Comparison of ENCODE assay signal across 17 mouse cellular contexts in genomic region chr2:32340836-32341633, GRCm38 (mm10). TPM values are rescaled to one million over a fixed set of nuclear protein-coding genes. Genes with fewer than 3 reads are reported as not detected.
DNase-seq lines count a peak whose midpoint lies in the region; ATAC-seq and TF ChIP-seq lines count a peak whose summit lies in the region.
"Had no signal": no experiment of that assay in that cellular context is flagged by ENCODE, and none has a peak within 500 bp of the region (broad histone marks: within the 10 kb centered on the region; RNA-seq: fewer than 3 reads in every experiment).

No protein-coding gene starts in this region.

- no peak for TF ChIP-seq CTCF in gastrocnemius, adult 2 months (IDR thresholded peaks at IDR 0.05)

- intact Hi-C loops in gastrocnemius, adult 2 months (cut with DNase I), result no loop called here
- intact Hi-C loops in left cerebral cortex, postnatal 25 days (cut with DNase I), result no loop called here
- intact Hi-C loops in left cerebral cortex, postnatal 14 days (cut with DNase I), result no loop called here

- H3K4me1 ChIP-seq in embryonic facial prominence, embryonic 15.5 days, result peaks cover 33% of the 10 kb centered on the region

- no peaks in the 10 kb centered on the region for H3K9me3 ChIP-seq in embryonic facial prominence, embryonic 15.5 days (replicated peaks)
- H3K9me3 ChIP-seq: hindbrain, embryonic 12.5 days; intestine, embryonic 15.5 days; kidney, embryonic 15.5 days; limb, embryonic 13.5 days had no signal

- H3K4me3 ChIP-seq in gastrocnemius, adult 2 months, result no peak overlapping the region
- no peak overlapping the region for H3K4me3 ChIP-seq in embryonic facial prominence, embryonic 15.5 days (replicated peaks)
- H3K4me3 ChIP-seq: hindbrain, embryonic 12.5 days; intestine, embryonic 15.5 days; kidney, embryonic 15.5 days; limb, embryonic 13.5 days had no signal

- WGBS in embryonic facial prominence, embryonic 15.5 days, result 77% methylated on average over 13 of the region's 13 CpGs

- no peak for ATAC-seq in embryonic facial prominence, embryonic 15.5 days (ENCODE audit: insufficient number of reproducible peaks, low FRiP score, low TSS enrichment, low read depth)
- ATAC-seq: forebrain, postnatal 0 days; intestine, embryonic 15.5 days had no signal

- no peaks in the 10 kb centered on the region for H3K27me3 ChIP-seq in embryonic facial prominence, embryonic 15.5 days
- H3K27me3 ChIP-seq: intestine, embryonic 15.5 days; kidney, embryonic 15.5 days; limb, embryonic 13.5 days had no signal

- peak overlapping the region; percentile 85 for H3K27ac ChIP-seq in gastrocnemius, adult 2 months
- peak overlapping the region; percentile 55; the same call in 1 of the 2 replicates for H3K27ac ChIP-seq in embryonic facial prominence, embryonic 15.5 days (replicated peaks)
- H3K27ac ChIP-seq: hindbrain, embryonic 12.5 days; intestine, embryonic 15.5 days; kidney, embryonic 15.5 days; limb, embryonic 13.5 days had no signal

- H3K4me2 ChIP-seq in embryonic facial prominence, embryonic 15.5 days (replicated peaks), result no peak overlapping the region
- H3K4me2 ChIP-seq: hindbrain, embryonic 12.5 days; intestine, embryonic 15.5 days; kidney, embryonic 15.5 days; limb, embryonic 13.5 days had no signal

- DNase-seq in cerebellum, adult 11-12 months, result peak; percentile 67
- no peak for DNase-seq in cerebellum, adult 8-10 months
- DNase-seq in gastrocnemius, adult 2 months, result no peak
- DNase-seq in gastrocnemius, postnatal 4 days (ENCODE audit: low spot score in 2 of 2), result no peak
- peak; percentile 54 to 91 for DNase-seq in left cerebral cortex, postnatal 25 days (ENCODE audit: low spot score in 2 of 2)
- DNase-seq in left cerebral cortex, postnatal 14 days (ENCODE audit: low spot score in 2 of 2), result no peak
- no peak for DNase-seq in lung, postnatal 36 days
- DNase-seq: forebrain, postnatal 0 days; gastrocnemius, postnatal 25 days; lung, postnatal 10 days; spleen, adult 18-20 months had no signal

- no peak overlapping the region for H3K9ac ChIP-seq in embryonic facial prominence, embryonic 15.5 days
- H3K9ac ChIP-seq: forebrain, postnatal 0 days; hindbrain, embryonic 12.5 days; intestine, embryonic 15.5 days; kidney, embryonic 15.5 days; limb, embryonic 13.5 days had no signal

- H3K36me3 ChIP-seq in embryonic facial prominence, embryonic 15.5 days, result peaks cover 41% of the 10 kb centered on the region

RNA-seq across cellular contexts. Expression of gene Ciz1, which starts 11.1 kb away (rescaled TPM):
- 10 to 100 TPM; 26.4 to 26.6 TPM for total RNA-seq in gastrocnemius, adult 2 months (2021)
- total RNA-seq in gastrocnemius, postnatal 4 days (2021), result 10 to 100 TPM; 53.4 to 60.4 TPM
- 10 to 100 TPM; 67.5 to 73.1 TPM for total RNA-seq in left cerebral cortex, postnatal 25 days (2021)
- 10 to 100 TPM; 69.5 to 79.0 TPM for total RNA-seq in left cerebral cortex, postnatal 14 days (2021)
- 54.6 and 57.3 TPM in 2 replicates for polyA plus RNA-seq in embryonic facial prominence, embryonic 15.5 days (2015; fragmentation: Nextera tagmentation; extraction: Ambion mirVana)

RNA-seq across cellular contexts. Expression of gene Dnm1, which starts 12.1 kb away (rescaled TPM):
- 1 to 10 TPM; 3.7 to 8.2 TPM for total RNA-seq in gastrocnemius, adult 2 months (2021)
- total RNA-seq in gastrocnemius, postnatal 4 days (2021), result 10 to 100 TPM; 36.5 to 38.7 TPM
- 1,000 to 10,000 TPM; 1,197 to 1,302 TPM for total RNA-seq in left cerebral cortex, postnatal 25 days (2021)
- 1,000 to 10,000 TPM; 1,093 to 1,153 TPM for total RNA-seq in left cerebral cortex, postnatal 14 days (2021)
- 30.7 and 31.5 TPM in 2 replicates for polyA plus RNA-seq in embryonic facial prominence, embryonic 15.5 days (2015; fragmentation: Nextera tagmentation; extraction: Ambion mirVana)

RNA-seq across cellular contexts. Expression of gene 1110008P14Rik, which starts 40.7 kb away (rescaled TPM):
- total RNA-seq in gastrocnemius, adult 2 months (2021), result 10 to 100 TPM; 34.3 to 43.2 TPM
- 10 to 100 TPM; 56.4 to 58.6 TPM for total RNA-seq in gastrocnemius, postnatal 4 days (2021)
- total RNA-seq in left cerebral cortex, postnatal 25 days (2021), result 100 to 1,000 TPM; 375 to 446 TPM
- 100 to 1,000 TPM; 265 to 282 TPM for total RNA-seq in left cerebral cortex, postnatal 14 days (2021)
- 71.6 and 71.9 TPM in 2 replicates for polyA plus RNA-seq in embryonic facial prominence, embryonic 15.5 days (2015; fragmentation: Nextera tagmentation; extraction: Ambion mirVana)

RNA-seq across cellular contexts. Expression of gene Lcn2, which starts 47.0 kb away (rescaled TPM):
- total RNA-seq in gastrocnemius, adult 2 months (2021), result 1 to 10 TPM; 2.6 to 3.4 TPM
- total RNA-seq in gastrocnemius, postnatal 4 days (2021), result 1 to 10 TPM; 3.0 to 4.4 TPM
- total RNA-seq in left cerebral cortex, postnatal 25 days (2021), result under 1 TPM; 0.76 to 0.85 TPM
- total RNA-seq in left cerebral cortex, postnatal 14 days (2021), result 1 to 10 TPM; 1.5 to 2.6 TPM
- 5.6 and 6.5 TPM in 2 replicates for polyA plus RNA-seq in embryonic facial prominence, embryonic 15.5 days (2015; fragmentation: Nextera tagmentation; extraction: Ambion mirVana)
- total RNA-seq: MEL had no signal

RNA-seq across cellular contexts. Expression of gene Swi5, which starts 53.2 kb away (rescaled TPM):
- total RNA-seq in gastrocnemius, adult 2 months (2021), result 100 to 1,000 TPM; 118 to 175 TPM
- total RNA-seq in gastrocnemius, postnatal 4 days (2021), result 100 to 1,000 TPM; 160 to 162 TPM
- 100 to 1,000 TPM; 213 to 214 TPM for total RNA-seq in left cerebral cortex, postnatal 25 days (2021)
- total RNA-seq in left cerebral cortex, postnatal 14 days (2021), result 100 to 1,000 TPM; 204 to 219 TPM
- polyA plus RNA-seq in embryonic facial prominence, embryonic 15.5 days (2015; fragmentation: Nextera tagmentation; extraction: Ambion mirVana), result 450 and 462 TPM in 2 replicates

Comparison
In these comparisons a context has a peak if more than half of its experiments do, and no peak if none do; other contexts are left out.
1. DNase-seq: peak in cerebellum, adult 11-12 months (single experiment) and left cerebral cortex, postnatal 25 days (2 of 2); none in cerebellum, adult 8-10 months (single experiment), gastrocnemius, adult 2 months (single experiment), gastrocnemius, postnatal 4 days (0 of 2), left cerebral cortex, postnatal 14 days (0 of 2) and lung, postnatal 36 days (single experiment).
2. RNA of gene Dnm1, which starts 12.1 kb away (total RNA-seq): 1,197 to 1,302 TPM in left cerebral cortex, postnatal 25 days and 1,093 to 1,153 TPM in left cerebral cortex, postnatal 14 days; 36.5 to 38.7 TPM in gastrocnemius, postnatal 4 days and 3.7 to 8.2 TPM in gastrocnemius, adult 2 months; every median in the first group is over 10 times any median in the second.
3. RNA of gene 1110008P14Rik, which starts 40.7 kb away (total RNA-seq): 375 to 446 TPM in left cerebral cortex, postnatal 25 days and 265 to 282 TPM in left cerebral cortex, postnatal 14 days; 56.4 to 58.6 TPM in gastrocnemius, postnatal 4 days and 34.3 to 43.2 TPM in gastrocnemius, adult 2 months; every median in the first group is over 4 times any median in the second.